Mouse (Mus musculus): ENCODE measurements around the gene Sec24a. TPM values are rescaled to one million over a fixed set of nuclear protein-coding genes. Genes with fewer than 3 reads are reported as not detected.
"Not testable (repeated sequence)": the region's sequence is repeated elsewhere in the genome, so short reads cannot be mapped to it uniquely, and the experiment has no call there.

Sec24a gene
- polyA plus RNA-seq, 1 experiment from 2014 or later = 16.5 TPM

DNA sequence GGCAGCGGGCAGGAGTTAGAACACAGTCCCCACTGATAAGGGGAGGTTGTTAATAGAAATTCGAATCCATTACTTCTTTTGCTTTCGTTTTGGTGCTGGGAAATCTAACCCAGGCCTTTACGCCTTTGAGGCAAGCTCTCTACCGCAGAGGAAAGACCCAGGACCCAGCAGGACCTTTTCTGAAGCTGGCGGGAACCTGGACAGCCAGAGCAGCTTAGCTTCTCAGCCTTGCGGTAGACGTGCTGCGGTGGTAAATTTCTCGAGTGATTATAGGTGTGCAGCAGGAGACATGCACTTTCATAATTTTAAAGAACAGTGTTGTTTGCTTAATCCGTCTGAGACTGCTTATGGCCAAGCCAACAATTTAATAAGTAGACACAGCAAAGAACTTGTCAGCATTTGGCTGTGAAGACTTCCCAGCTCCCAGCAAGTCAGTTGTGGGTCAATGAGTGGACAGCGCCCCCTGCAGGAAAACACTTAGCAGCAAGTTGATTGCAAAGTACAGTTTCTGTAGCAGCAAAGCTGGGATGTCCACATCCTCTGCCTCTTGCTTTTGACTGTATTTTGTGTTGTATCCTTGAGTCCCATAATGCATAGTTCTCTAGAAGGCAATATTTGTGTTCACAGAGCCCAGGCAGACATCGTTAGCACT, 82.0 kb downstream of the Sec24a start:
- H3K36me3 ChIP-seq (ENCODE audit: control insufficient read depth, insufficient read depth, low read length) = peaks cover 3% of the 10 kb centered on the region; the same call in 1 of the 2 replicates
- H3K9ac ChIP-seq (ENCODE audit: low read depth, low read length) = no peak overlapping the region
- H3K4me3 ChIP-seq (ENCODE audit: low read depth, low read length) = no peak overlapping the region
- 0 out of 2 replicates have a peak overlapping the region, but pooled peaks have one; percentile 5 for H3K4me2 ChIP-seq (ENCODE audit: low read length)
- H3K27me3 ChIP-seq (ENCODE audit: control insufficient read depth, insufficient read depth, low read depth, low read length) = no peaks in the 10 kb centered on the region
- H3K9me3 ChIP-seq (replicated peaks; ENCODE audit: control insufficient read depth, low read length, poor library complexity, severe bottlenecking) = no peaks in the 10 kb centered on the region
- no peaks in the 10 kb centered on the region for H3K4me1 ChIP-seq (ENCODE audit: control insufficient read depth, insufficient read depth, low read length)
- no peak overlapping the region for H3K27ac ChIP-seq (ENCODE audit: low read length)
- 0 out of 2 replicates have a peak, but pooled peaks have one; percentile 32 for ATAC-seq
- 29% methylated on average over 13 of the region's 13 CpGs for WGBS

DNA sequence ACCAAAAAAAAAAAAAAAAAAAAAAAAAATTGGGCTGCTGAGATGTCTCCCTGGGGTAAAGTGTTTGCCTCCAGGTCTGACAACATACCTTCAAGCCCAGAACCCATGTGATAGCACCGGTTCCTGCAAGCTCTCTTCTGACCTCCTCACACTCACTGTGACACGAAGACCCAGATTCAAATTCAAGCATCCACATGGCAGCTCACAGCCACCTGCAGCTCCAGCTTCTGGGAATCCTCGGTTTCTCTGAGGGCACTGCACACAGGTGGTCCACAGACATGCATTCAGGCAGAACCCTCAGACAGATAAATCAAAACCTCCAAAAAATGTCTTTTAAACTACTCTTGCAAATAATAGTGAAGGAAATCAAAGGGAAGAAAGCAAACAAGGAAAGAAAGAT, 84.0 kb downstream of the Sec24a start:
- H3K4me3 ChIP-seq (ENCODE audit: low read depth, low read length) = no peak overlapping the region
- H3K4me1 ChIP-seq (ENCODE audit: control insufficient read depth, insufficient read depth, low read length) = no peaks in the 10 kb centered on the region
- no peak for ATAC-seq
- H3K27me3 ChIP-seq (ENCODE audit: control insufficient read depth, insufficient read depth, low read depth, low read length) = no peaks in the 10 kb centered on the region
- no peak overlapping the region for H3K27ac ChIP-seq (ENCODE audit: low read length)
- 75% methylated on average over 3 of the region's 3 CpGs for WGBS
- no peaks in the 10 kb centered on the region for H3K36me3 ChIP-seq (ENCODE audit: control insufficient read depth, insufficient read depth, low read length)
- H3K4me2 ChIP-seq (ENCODE audit: low read length) = no peak overlapping the region
- H3K9ac ChIP-seq (ENCODE audit: low read depth, low read length) = no peak overlapping the region
- H3K9me3 ChIP-seq (replicated peaks; ENCODE audit: control insufficient read depth, low read length, poor library complexity, severe bottlenecking) = no peaks in the 10 kb centered on the region

DNA sequence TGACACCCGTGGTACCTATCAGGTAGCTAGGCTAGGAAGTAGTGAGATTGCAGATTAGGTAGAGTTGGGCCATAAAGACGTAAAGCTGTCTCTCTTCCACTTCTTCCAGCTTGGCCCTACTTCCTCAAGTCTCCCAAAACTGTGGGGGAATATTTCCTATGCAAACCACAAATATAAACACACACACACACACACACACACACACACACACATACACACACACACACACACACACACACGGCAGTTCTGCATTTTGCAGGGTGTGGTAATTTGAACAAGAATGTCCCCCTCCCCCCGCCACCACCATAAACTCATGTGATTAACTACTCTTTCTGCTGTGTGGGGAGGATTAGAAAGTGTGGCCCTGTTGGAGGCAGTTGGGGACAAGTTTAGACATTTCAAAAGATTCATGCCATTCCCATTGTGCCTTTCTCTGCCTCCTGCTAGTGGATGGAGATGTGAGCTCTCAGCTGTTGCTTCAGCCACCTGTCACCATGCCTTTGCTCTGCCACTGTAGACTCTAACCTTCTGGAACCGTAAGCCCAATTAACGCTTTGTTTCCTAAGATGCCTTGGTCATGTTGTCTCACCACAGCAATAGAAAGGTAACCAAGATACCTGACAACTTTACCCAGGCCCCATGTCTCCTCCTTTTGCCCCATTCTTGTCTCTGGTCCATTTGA, 85.6 kb downstream of the Sec24a start:
- H3K27me3 ChIP-seq (ENCODE audit: control insufficient read depth, insufficient read depth, low read depth, low read length) = no peaks in the 10 kb centered on the region
- no peaks in the 10 kb centered on the region for H3K4me1 ChIP-seq (ENCODE audit: control insufficient read depth, insufficient read depth, low read length)
- ATAC-seq = no peak
- no peak overlapping the region for H3K27ac ChIP-seq (ENCODE audit: low read length)
- no peak overlapping the region for H3K9ac ChIP-seq (ENCODE audit: low read depth, low read length)
- no peaks in the 10 kb centered on the region for H3K9me3 ChIP-seq (replicated peaks; ENCODE audit: control insufficient read depth, low read length, poor library complexity, severe bottlenecking)
- H3K4me2 ChIP-seq (ENCODE audit: low read length) = no peak overlapping the region
- H3K36me3 ChIP-seq (ENCODE audit: control insufficient read depth, insufficient read depth, low read length) = no peaks in the 10 kb centered on the region
- H3K4me3 ChIP-seq (ENCODE audit: low read depth, low read length) = no peak overlapping the region
- WGBS = 73% methylated on average over 6 of the region's 6 CpGs

DNA sequence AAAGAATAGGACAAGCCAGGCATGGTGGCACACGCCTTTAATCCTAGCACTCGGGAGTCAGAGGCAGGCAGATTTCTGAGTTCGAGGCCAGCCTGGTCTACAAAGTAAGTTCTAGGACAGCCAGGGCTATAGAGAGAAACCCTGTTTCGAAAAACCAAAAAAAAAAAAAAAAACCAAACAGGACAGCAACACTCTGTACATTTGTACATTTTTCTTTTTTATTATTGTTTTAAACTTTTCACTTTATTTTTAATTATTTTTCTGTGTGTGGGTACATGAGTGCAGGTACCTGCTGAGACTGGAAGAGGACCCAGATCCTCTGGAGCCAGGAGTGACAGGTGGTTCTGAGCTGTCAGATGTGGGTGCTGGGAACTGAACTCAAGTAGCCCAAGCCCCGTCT, 88.0 kb downstream of the Sec24a start:
- Histone ChIP-seq H3K4me3 (ENCODE audit: low read depth, low read length) (no peak overlapping the region), H3K4me2 (ENCODE audit: low read length) (no peak overlapping the region), H3K9me3 (replicated peaks; ENCODE audit: control insufficient read depth, low read length, poor library complexity, severe bottlenecking) (no peaks in the 10 kb centered on the region), H3K9ac (ENCODE audit: low read depth, low read length) (no peak overlapping the region), H3K27ac (ENCODE audit: low read length) (no peak overlapping the region), H3K36me3 (ENCODE audit: control insufficient read depth, insufficient read depth, low read length) (no peaks in the 10 kb centered on the region), H3K27me3 (ENCODE audit: control insufficient read depth, insufficient read depth, low read depth, low read length) (no peaks in the 10 kb centered on the region), H3K4me1 (ENCODE audit: control insufficient read depth, insufficient read depth, low read length) (no peaks in the 10 kb centered on the region)
- WGBS = 78% methylated on average over 5 of the region's 5 CpGs
- ATAC-seq = no peak

DNA sequence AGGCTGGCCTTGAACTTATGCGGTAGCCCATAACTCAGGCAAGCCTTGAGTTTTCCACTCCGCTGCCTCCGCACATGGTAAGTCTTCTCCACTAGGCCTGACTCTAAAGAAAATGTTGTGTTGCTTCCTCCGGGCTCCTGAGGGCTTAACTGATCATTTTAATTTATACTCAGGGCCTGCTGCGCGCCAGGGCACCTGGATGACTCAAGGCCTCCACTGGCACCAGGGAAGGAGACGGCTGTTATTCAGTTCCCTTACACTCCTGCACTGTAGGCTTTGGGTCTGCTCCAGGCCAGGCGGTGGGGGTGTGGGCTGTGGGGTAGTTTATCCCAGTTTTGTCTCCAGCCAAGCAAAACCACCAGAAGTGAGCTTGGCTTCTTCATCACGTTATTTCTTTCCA, 90.1 kb downstream of the Sec24a start:
- Histone ChIP-seq H3K9me3 (replicated peaks; ENCODE audit: control insufficient read depth, low read length, poor library complexity, severe bottlenecking) (no peaks in the 10 kb centered on the region), H3K9ac (ENCODE audit: low read depth, low read length) (no peak overlapping the region), H3K4me1 (ENCODE audit: control insufficient read depth, insufficient read depth, low read length) (no peaks in the 10 kb centered on the region), H3K27ac (ENCODE audit: low read length) (no peak overlapping the region), H3K4me3 (ENCODE audit: low read depth, low read length) (no peak overlapping the region), H3K27me3 (ENCODE audit: control insufficient read depth, insufficient read depth, low read depth, low read length) (no peaks in the 10 kb centered on the region), H3K4me2 (ENCODE audit: low read length) (no peak overlapping the region), H3K36me3 (ENCODE audit: control insufficient read depth, insufficient read depth, low read length) (no peaks in the 10 kb centered on the region)
- no peak for ATAC-seq
- WGBS = 88% methylated on average over 9 of the region's 9 CpGs

DNA sequence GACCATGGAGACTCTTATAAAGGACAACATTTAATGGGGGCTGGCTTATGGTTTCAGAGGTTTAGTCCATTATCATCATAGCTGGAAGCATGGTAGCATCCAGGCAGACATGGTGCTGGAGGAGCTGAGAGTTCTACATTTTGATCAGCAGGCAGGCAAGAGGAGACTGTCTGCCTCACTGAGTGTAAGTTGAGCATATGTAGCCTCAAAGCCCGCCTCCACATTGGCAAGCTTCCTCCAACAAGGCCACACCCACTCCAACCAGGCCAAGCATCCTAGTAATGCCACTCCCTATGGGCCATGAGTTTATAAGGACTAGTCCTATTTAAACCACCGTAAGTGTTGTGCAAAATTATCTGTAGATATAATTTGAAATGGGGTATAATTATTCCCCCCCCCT, 92.1 kb downstream of the Sec24a start:
- Histone ChIP-seq H3K27me3 (ENCODE audit: control insufficient read depth, insufficient read depth, low read depth, low read length) (no peaks in the 10 kb centered on the region), H3K9me3 (replicated peaks; ENCODE audit: control insufficient read depth, low read length, poor library complexity, severe bottlenecking) (no peaks in the 10 kb centered on the region), H3K36me3 (ENCODE audit: control insufficient read depth, insufficient read depth, low read length) (no peaks in the 10 kb centered on the region), H3K4me3 (ENCODE audit: low read depth, low read length) (no peak overlapping the region), H3K4me1 (ENCODE audit: control insufficient read depth, insufficient read depth, low read length) (no peaks in the 10 kb centered on the region), H3K9ac (ENCODE audit: low read depth, low read length) (no peak overlapping the region), H3K4me2 (ENCODE audit: low read length) (no peak overlapping the region), H3K27ac (ENCODE audit: low read length) (no peak overlapping the region)
- no peak for ATAC-seq
- WGBS = 80% methylated on average over 2 of the region's 2 CpGs

DNA sequence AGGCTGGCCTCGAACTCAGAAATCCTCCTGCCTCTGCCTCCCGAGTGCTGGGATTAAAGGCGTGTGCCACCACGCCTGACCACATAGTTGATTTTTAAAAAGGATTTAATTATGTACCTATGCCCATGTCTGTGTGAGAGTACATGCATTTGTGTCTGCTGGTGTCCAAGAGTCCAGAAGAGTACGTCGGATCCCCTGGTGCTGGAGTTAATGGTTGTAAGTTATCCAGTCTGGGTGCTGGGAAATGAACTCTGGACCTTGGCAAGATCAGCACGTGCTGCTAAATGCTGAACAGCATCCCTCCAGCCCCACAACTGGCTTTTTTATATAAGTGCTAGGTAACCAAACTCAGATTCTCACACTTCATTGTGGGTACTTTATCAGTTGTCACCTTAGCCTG, 92.6 kb downstream of the Sec24a start:
- Histone ChIP-seq H3K27me3 (ENCODE audit: control insufficient read depth, insufficient read depth, low read depth, low read length) (no peaks in the 10 kb centered on the region), H3K9me3 (replicated peaks; ENCODE audit: control insufficient read depth, low read length, poor library complexity, severe bottlenecking) (no peaks in the 10 kb centered on the region), H3K4me3 (ENCODE audit: low read depth, low read length) (no peak overlapping the region), H3K4me1 (ENCODE audit: control insufficient read depth, insufficient read depth, low read length) (no peaks in the 10 kb centered on the region), H3K4me2 (ENCODE audit: low read length) (no peak overlapping the region), H3K27ac (ENCODE audit: low read length) (no peak overlapping the region), H3K36me3 (ENCODE audit: control insufficient read depth, insufficient read depth, low read length) (no peaks in the 10 kb centered on the region), H3K9ac (ENCODE audit: low read depth, low read length) (no peak overlapping the region)
- no peak for ATAC-seq
- 98% methylated on average over 7 of the region's 7 CpGs for WGBS

DNA sequence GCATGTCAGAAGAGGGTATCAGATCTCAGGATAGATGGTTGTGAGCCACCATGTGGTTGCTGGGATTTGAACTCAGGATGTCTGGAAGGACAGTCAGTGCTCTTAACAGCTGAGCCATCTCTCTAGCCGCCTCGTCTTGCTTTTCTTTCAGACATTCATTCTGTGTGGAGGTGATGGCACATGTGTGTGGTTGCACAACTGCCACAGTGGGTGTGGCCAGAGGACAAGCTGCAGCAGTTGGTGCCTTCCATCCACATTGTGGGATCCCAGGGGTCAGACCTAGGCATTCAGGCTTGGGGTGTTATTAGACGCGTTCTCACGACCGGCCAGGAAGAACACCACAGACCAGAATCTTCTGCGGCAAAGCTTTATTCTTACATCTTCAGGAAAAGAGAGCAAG, 98.7 kb downstream of the Sec24a start:
- WGBS = 95% methylated on average over 7 of the region's 7 CpGs
- H3K4me2 ChIP-seq (ENCODE audit: low read length); H3K9ac ChIP-seq (ENCODE audit: low read depth, low read length); H3K4me1 ChIP-seq (ENCODE audit: control insufficient read depth, insufficient read depth, low read length); H3K27me3 ChIP-seq (ENCODE audit: control insufficient read depth, insufficient read depth, low read depth, low read length); H3K9me3 ChIP-seq (replicated peaks; ENCODE audit: control insufficient read depth, low read length, poor library complexity, severe bottlenecking); H3K27ac ChIP-seq (ENCODE audit: low read length); H3K4me3 ChIP-seq (ENCODE audit: low read depth, low read length); ATAC-seq; H3K36me3 ChIP-seq (ENCODE audit: control insufficient read depth, insufficient read depth, low read length): not testable (repeated sequence)

DNA sequence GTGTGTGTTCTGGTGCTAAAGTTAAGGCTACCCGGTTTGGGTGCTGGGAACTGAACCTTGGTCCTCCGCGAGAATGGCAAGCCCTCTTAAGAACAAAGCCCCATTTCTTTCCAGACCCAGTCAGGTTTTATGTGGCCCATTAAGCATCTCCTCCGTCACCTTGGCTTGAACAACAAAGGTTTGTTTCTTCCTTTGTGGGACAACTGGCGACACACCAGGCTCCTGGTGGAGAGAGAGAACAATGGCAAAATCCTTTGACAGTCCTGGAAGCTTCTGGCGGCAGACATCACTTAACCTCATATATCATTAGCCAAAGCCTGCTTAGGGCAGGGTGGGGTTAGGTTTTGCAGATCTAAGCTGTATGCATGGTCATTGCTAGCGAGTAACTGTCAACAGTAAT, 100.8 kb downstream of the Sec24a start:
- no peak overlapping the region for H3K27ac ChIP-seq (ENCODE audit: low read length)
- no peaks in the 10 kb centered on the region for H3K9me3 ChIP-seq (replicated peaks; ENCODE audit: control insufficient read depth, low read length, poor library complexity, severe bottlenecking)
- no peaks in the 10 kb centered on the region for H3K36me3 ChIP-seq (ENCODE audit: control insufficient read depth, insufficient read depth, low read length)
- H3K27me3 ChIP-seq (ENCODE audit: control insufficient read depth, insufficient read depth, low read depth, low read length) = no peaks in the 10 kb centered on the region
- H3K4me1 ChIP-seq (ENCODE audit: control insufficient read depth, insufficient read depth, low read length) = no peaks in the 10 kb centered on the region
- H3K4me3 ChIP-seq (ENCODE audit: low read depth, low read length) = no peak overlapping the region
- H3K4me2 ChIP-seq (ENCODE audit: low read length) = no peak overlapping the region
- 73% methylated on average over 7 of the region's 7 CpGs for WGBS
- no peak for ATAC-seq
- no peak overlapping the region for H3K9ac ChIP-seq (ENCODE audit: low read depth, low read length)

Data from midbrain, embryonic 16.5 days (tissue).